Mouse (Mus musculus): ENCODE data around the gene Serpina1b.
"Not testable (repeated sequence)": the region's sequence is repeated elsewhere in the genome, so short reads cannot be mapped to it uniquely, and the experiment has no call there.

Serpina1b gene

GRCm38 (mm10) chr12:103830273-103830672, at the start of gene Serpina1b:
TSS of gene Serpina1b (minus strand) at chr12:103830373.
- DNase-seq (ENCODE audit: inconsistent age in 2 of 2, low spot score in 1 of 2): not testable (repeated sequence)

DNA sequence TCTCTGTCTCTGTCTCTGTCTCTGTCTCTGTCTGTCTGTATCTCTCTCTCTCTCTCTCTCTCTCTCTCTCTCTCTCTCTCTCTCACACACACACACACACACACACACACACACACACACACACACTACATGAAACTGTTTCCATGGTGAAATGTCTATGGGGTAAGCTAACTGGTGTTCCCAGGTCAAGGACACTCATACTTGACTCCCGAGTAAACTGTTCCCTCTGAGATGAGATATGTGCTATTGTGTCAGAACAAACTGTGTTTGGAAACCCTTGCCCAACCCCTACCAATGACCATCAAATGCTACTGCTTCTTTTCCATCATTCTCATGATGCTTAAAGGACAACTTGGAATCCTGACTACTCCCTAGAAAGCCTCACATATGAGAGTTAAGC, 36.7 kb upstream of the Serpina1b start:
- DNase-seq (ENCODE audit: inconsistent age in 2 of 2, low spot score in 1 of 2): peak; percentile 14 to 50

DNA sequence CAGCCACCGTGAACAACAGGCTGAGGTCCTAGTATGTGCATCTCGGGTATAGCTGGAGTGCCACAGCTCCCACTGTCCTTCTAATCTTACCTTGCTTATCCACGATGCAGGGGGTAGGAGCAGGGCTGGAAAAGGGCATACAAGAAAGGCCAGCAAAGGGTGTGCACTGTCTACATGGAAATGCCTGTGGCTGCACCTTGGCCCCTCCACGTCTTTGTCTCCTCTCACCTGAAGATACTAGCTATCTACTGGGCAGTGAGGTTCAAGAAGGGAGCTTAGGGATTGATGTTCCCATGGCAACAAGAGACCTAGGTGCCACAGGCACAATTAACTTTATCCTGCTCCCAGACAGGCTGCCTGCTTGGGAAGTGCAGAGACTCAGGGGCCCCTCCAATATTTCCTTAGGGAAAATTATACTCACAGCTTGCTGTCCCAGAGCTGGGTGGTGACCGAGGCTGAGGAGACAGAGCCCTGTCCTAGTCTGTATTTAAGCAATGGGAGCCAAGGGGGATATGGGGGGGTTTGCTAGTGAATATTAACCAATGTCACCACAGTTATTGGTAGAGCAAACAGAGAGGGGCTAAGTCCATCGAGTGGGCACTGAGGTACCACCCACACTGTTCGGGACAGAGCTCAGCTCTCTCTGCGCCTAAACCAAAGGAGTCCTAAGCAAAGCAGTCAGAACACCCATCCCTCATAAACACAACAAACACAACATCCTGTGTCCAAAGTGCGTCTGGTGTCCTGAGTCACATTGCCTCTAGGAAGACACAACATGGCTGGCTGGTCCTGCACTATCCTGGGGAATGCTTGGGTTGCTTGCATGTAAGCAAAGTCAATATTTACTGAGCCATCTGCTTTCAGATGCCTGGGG, 33.2 kb upstream of the Serpina1b start, which contains the start of gene Serpina1a:
TSS of gene Serpina1a (minus strand) at position 462 of the 874 bp plus-strand sequence.
- DNase-seq (ENCODE audit: inconsistent age in 2 of 2, low spot score in 1 of 2): not testable (repeated sequence)

DNA sequence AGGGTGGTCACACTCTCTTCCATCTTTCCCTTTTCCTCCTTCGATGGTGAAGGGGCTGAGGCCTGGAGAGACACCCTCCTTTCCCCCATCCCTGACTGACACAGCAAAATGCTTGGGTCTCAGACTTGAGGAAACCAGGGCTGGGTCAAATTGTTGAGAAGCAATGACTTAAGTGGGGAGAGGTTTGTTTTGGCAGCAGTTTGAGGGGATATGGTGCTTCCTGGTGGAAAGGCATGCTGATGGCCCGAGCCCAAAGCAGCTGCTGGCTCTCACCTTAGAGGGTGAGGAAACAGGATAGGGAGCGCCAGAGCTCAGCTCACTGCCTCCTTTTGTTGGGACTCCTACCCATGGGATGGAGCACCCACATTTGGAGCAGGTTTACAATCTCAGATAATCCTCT, 30.8 kb upstream of the Serpina1b start:
- no peak for DNase-seq (ENCODE audit: inconsistent age in 2 of 2, low spot score in 1 of 2)

GRCm38 (mm10) chr12:103860571-103860970, 30.4 kb upstream of the Serpina1b start:
- DNase-seq (ENCODE audit: inconsistent age in 2 of 2, low spot score in 1 of 2): not testable (repeated sequence)

DNA sequence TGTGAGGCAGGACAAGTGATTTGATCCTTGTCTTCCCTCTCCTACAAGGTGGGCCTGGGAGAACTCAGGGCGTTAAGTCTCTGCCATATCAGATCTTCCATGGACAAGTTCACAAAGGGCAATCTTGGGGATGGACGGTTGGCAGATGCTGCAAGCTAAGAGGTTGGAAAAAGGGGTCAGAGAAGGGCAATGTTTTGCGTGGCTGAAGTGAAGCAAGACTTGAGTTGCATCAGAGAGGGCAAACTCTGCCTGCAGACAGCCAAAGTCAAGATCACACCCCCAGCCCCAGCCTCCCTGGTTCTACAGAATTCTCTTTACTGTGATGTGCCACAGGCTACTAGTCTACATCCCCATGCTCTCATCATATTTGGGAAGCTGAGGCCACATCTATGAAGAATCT, 29.4 kb upstream of the Serpina1b start:
- not testable (repeated sequence) for DNase-seq (ENCODE audit: inconsistent age in 2 of 2, low spot score in 1 of 2)

DNA sequence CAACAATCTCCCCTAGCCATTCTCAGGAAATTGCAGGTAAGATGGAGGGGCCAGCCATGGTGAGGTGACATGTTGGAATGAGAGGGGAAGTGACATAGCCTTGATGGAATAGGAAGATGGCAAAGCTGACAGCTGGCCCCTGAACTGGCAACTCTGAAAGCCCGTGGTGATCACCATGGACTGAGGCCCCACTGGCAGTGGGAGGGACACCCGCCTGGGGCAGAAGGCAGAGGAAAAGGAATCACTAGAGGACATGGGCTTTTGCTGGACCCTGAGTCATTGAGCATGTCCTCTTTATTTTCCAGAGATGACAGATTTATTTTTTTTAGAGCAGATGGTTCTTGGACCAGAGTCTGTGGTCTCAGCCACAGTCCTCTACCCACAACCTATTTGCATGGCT, 22.9 kb upstream of the Serpina1b start:
- DNase-seq (ENCODE audit: inconsistent age in 2 of 2, low spot score in 1 of 2): not testable (repeated sequence)

GRCm38 (mm10) chr12:103827661-103828372, 2.4 kb downstream of the Serpina1b start:
- not testable (repeated sequence) for DNase-seq (ENCODE audit: inconsistent age in 2 of 2, low spot score in 1 of 2)

DNA sequence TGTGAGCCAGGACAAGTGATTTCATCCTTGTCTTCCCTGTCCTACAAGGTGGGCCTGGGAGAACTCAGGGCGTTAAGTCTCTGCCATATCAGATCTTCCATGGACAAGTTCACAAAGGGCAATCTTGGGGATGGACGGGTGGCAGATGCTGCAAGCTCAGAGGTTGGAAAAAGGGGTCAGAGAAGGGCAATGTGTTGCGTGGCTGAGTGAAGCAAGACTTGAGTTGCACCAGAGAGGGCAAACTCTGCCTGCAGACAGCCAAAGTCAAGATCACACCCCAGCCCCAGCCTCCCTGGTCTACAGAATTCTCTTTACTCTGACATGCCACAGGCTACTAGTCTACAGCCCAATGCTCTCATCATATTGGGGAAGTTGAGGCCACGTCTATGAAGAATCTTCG, 6.3 kb downstream of the Serpina1b start:
- DNase-seq (ENCODE audit: inconsistent age in 2 of 2, low spot score in 1 of 2): peak in 1 of 2 experiments; percentile 79

DNA sequence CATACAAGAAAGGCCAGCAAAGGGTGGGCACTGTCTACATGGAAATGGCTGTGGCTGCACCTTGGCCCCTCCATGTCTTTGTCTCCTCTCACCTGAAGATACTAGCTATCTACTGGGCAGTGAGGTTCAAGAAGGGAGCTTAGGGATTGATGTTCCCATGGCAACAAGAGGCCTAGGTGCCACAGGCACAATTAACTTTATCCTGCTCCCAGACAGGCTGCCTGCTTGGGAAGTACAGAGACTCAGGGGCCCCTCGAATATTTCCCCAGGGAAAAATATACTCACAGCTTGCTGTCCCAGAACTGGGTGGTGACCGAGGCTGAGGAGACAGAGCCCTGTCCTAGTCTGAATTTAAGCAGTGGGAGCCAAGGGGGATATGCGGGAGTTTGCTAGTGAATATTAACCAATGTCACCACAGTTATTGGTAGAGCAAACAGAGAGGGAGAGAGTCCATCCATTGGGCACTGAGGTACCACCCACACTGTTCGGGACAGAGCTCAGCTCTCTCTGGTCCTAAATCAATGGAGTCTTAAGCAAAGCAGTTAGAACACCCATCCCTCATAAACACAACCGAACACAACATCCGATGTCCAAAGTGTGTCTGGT, 56.8 kb downstream of the Serpina1b start, which contains the start of gene Serpina1d:
TSS of gene Serpina1d (minus strand) at position 347 of the 606 bp plus-strand sequence.
- not testable (repeated sequence) for DNase-seq (ENCODE audit: inconsistent age in 2 of 2, low spot score in 1 of 2)

- not testable (repeated sequence) for DNase-seq (ENCODE audit: inconsistent age in 2 of 2, low spot score in 1 of 2)
These were observed 59.6 kb downstream of the Serpina1b start for GRCm38 (mm10) chr12:103770597-103770996.

- not testable (repeated sequence) for DNase-seq (ENCODE audit: inconsistent age in 2 of 2, low spot score in 1 of 2)
These were observed 67.1 kb downstream of the Serpina1b start for GRCm38 (mm10) chr12:103763083-103763482.

DNA sequence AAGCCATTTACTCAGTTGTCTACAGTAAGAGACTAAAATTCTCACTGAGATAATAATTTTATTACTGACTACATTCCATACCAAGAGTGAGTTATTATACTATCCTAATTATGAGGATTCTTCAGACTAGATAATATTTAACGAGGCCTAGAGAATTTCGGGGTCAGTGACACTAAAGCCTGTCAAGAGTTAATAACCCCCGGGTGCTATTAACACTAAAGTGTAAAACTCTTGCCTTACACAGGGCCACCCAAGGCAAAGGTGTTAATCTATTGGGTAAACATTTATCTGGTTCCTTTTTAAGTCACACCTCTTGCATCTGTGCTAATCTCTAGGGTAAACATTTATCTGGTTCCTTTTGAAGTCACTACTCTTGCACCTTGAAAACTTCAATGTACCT, 69.9 kb downstream of the Serpina1b start:
- DNase-seq (ENCODE audit: inconsistent age in 2 of 2, low spot score in 1 of 2): not testable (repeated sequence)

GRCm38 (mm10) chr12:103745957-103746356, 84.2 kb downstream of the Serpina1b start:
- not testable (repeated sequence) for DNase-seq (ENCODE audit: inconsistent age in 2 of 2, low spot score in 1 of 2)

GRCm38 (mm10) chr12:103737791-103738580, 92.2 kb downstream of the Serpina1b start:
- DNase-seq (ENCODE audit: inconsistent age in 2 of 2, low spot score in 1 of 2): not testable (repeated sequence)

DNA sequence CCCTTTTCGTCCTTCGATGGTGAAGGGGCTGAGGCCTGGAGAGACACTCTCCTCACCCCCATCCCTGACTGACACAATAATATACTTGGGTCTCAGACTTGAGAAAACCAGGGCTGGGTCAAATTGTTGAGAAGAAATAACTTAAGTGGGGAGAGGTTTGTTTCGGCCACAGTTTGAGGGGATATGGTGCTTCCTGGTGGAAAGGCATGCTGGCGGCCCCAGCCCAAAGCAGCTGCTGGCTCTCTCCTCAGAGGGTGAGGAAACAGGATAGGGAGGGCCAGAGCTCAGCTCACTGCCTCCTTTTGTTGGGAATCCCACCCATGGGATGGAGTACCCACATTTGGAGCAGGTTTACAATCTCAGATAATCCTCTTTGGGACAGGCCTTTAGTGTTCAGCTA, 94.6 kb downstream of the Serpina1b start:
- not testable (repeated sequence) for DNase-seq (ENCODE audit: inconsistent age in 2 of 2, low spot score in 1 of 2)

GRCm38 (mm10) chr12:103735101-103735500, 95.1 kb downstream of the Serpina1b start:
- DNase-seq (ENCODE audit: inconsistent age in 2 of 2, low spot score in 1 of 2): peak in 1 of 2 experiments; percentile 39

DNA sequence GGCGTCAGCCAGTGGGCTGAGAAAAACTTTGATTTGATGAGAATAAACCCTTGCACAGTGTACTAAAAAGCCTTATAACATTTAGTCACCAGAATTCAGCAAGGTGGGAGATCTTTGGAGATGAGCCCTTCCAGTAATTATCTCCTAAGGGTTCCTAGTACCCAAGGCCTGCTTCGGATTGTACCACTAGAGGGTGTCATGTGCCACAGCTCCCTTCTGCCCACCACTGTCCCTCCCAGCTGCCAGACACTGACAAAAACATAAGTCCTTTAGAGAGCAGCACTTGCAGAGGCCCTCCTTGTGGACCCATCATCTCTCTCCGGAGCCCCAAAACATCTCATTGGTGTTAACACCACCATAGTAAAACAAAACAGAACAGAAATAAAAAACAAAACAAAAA, 118.6 kb downstream of the Serpina1b start:
- DNase-seq (ENCODE audit: inconsistent age in 2 of 2, low spot score in 1 of 2): peak; percentile 43 to 79

DNA sequence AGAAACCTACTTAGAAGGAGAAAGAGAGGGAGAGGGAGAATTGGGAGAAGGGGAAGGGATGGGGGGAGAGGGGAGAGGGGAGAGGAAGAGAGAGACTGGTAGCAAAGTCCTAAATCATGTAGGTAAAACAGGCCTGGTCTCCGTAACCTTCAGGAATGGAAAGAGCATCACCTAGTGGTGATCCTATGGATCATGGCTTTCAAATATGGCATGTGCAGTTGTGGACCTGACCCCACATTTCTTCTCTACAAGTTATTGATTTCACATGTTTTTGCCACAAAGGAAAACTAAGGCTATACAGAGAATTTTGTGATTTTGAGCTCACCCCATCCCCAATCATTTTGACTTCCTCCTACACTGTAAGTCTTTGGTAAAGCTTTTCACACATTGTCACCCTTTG, 119.8 kb downstream of the Serpina1b start:
- DNase-seq (ENCODE audit: inconsistent age in 2 of 2, low spot score in 1 of 2): peak in 1 of 2 experiments; percentile 55

DNA sequence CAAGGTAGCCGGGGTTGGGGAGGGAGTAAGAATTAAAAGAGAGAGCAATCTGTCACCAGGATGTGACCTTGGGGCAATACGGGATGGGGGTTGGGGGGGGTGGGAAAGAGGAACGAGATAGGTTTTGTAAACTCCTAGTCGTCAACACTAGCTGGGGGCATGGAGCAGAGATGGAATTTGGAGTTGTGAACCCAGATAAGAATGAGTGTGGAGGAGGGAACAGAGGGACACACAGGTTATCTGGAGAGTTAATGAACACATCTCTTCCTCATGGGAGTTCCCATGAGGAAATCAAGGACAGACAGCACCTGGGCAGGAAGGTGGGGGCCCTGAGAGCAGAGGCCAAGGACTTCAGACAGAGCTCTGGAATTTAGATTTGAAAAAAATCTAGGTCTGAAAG, 124.1 kb downstream of the Serpina1b start:
- no peak for DNase-seq (ENCODE audit: inconsistent age in 2 of 2, low spot score in 1 of 2)
